Mouse (Mus musculus) left cerebral cortex, postnatal 14 days (tissue): ENCODE results near the gene Rgs9bp. TPM values are rescaled to one million over a fixed set of nuclear protein-coding genes. Genes with fewer than 3 reads are reported as not detected.
A peak's percentile ranks its signal among the peaks of the same experiment; 100 is the strongest.
"Not testable (repeated sequence)": the region's sequence is repeated elsewhere in the genome, so short reads cannot be mapped to it uniquely, and the experiment has no call there.

ENCODE experiments used
- DNase-seq, 2 experiments: peaks; one replicate each; pipeline ENCODE4 v3.0.0; 2021 to 2022; ENCODE audit warnings: low spot score in 2 of 2, mixed read lengths in 1 of 2
- intact Hi-C: fragments of 180-260 bp; cut with DNase I; formaldehyde crosslinking; loops from one replicate; pipeline ENCODE4 v1.15.1; 2025
- total RNA-seq, 2 experiments: library from RNA; stranded (reverse); gene quantifications; 2 replicates each; pipeline ENCODE4 v1.2.3; 2021

Rgs9bp gene
- total RNA-seq, 2 experiments from 2014 or later = 1.2 to 1.5 TPM

- intact Hi-C loops = no loop called here
- DNase-seq = no peak
These were observed 594 bp downstream of the Rgs9bp start for GRCm38 (mm10) chr7:35584786-35585190.

GRCm38 (mm10) chr7:35584068-35584785 lies 1.2 kb downstream of the Rgs9bp start:
- intact Hi-C loops = no loop called here
- no peak for DNase-seq

GRCm38 (mm10) chr7:35583476-35584025 lies 1.8 kb downstream of the Rgs9bp start:
- no peak for DNase-seq
- intact Hi-C loops = no loop called here

- no peak for DNase-seq
- intact Hi-C loops = no loop called here
These were observed 2.7 kb downstream of the Rgs9bp start for GRCm38 (mm10) chr7:35582719-35583118.

- no peak for DNase-seq
- intact Hi-C loops = no loop called here
These were observed 5.5 kb downstream of the Rgs9bp start for GRCm38 (mm10) chr7:35579849-35580248.

GRCm38 (mm10) chr7:35570883-35571282 lies 14.5 kb downstream of the Rgs9bp start:
- intact Hi-C loops, DNase-seq: not testable (repeated sequence)

GRCm38 (mm10) chr7:35569724-35570123 lies 15.7 kb downstream of the Rgs9bp start:
- intact Hi-C loops, DNase-seq: not testable (repeated sequence)

- DNase-seq, intact Hi-C loops: not testable (repeated sequence)
These were observed 19.4 kb downstream of the Rgs9bp start for GRCm38 (mm10) chr7:35565965-35566364.

- DNase-seq, intact Hi-C loops: not testable (repeated sequence)
These were observed 20.5 kb downstream of the Rgs9bp start for GRCm38 (mm10) chr7:35564872-35565271.

- intact Hi-C loops = no loop called here
- no peak for DNase-seq
These were observed 21.1 kb downstream of the Rgs9bp start for GRCm38 (mm10) chr7:35564067-35564865.

- intact Hi-C loops = no loop called here
- DNase-seq = no peak
These were observed 22.3 kb downstream of the Rgs9bp start for GRCm38 (mm10) chr7:35563071-35563470.

GRCm38 (mm10) chr7:35559838-35560237 lies 25.5 kb downstream of the Rgs9bp start:
- DNase-seq = no peak
- intact Hi-C loops = no loop called here

GRCm38 (mm10) chr7:35558681-35559080 lies 26.7 kb downstream of the Rgs9bp start:
- intact Hi-C loops = no loop called here
- no peak for DNase-seq

GRCm38 (mm10) chr7:35557577-35557976 lies 27.8 kb downstream of the Rgs9bp start:
- intact Hi-C loops = no loop called here
- no peak for DNase-seq

- intact Hi-C loops = no loop called here
- DNase-seq = no peak
These were observed 28.5 kb downstream of the Rgs9bp start for GRCm38 (mm10) chr7:35556905-35557304.

- intact Hi-C loops = no loop called here
- no peak for DNase-seq
These were observed 29.2 kb downstream of the Rgs9bp start, which contains the start of gene Nudt19 for GRCm38 (mm10) chr7:35556205-35556603. Gene Nudt19, minus strand, starts transcription at chr7:35556304.

GRCm38 (mm10) chr7:35555224-35556204 lies 29.9 kb downstream of the Rgs9bp start:
- intact Hi-C loops = no loop called here
- DNase-seq = peak; percentile 89 to 93

GRCm38 (mm10) chr7:35554605-35555175 lies 30.7 kb downstream of the Rgs9bp start:
- intact Hi-C loops = loop anchor here (5.0 kb wide), 1 partner anchor 83 kb away; no protein-coding TSS in a partner anchor

More at GRCm38 (mm10) chr7:35554605-35555175, 30.7 kb downstream of the Rgs9bp start:
- DNase-seq = peak; percentile 50 to 59
